Mouse (Mus musculus) myocyte (in vitro differentiated cells): ENCODE data around the gene Bbs9.

ENCODE experiments used
- MAX ChIP-seq: IDR thresholded peaks from one replicate; pipeline ENCODE4 v1.6.1; 2011; ENCODE audit warnings: low read depth, mild to moderate bottlenecking, control low read depth
- POLR2A ChIP-seq: IDR thresholded peaks from one replicate; pipeline ENCODE4 v1.6.1; 2011; ENCODE audit warnings: low read depth, mild to moderate bottlenecking, control low read depth, moderate library complexity; ENCODE audit not compliant: insufficient read length

DNA sequence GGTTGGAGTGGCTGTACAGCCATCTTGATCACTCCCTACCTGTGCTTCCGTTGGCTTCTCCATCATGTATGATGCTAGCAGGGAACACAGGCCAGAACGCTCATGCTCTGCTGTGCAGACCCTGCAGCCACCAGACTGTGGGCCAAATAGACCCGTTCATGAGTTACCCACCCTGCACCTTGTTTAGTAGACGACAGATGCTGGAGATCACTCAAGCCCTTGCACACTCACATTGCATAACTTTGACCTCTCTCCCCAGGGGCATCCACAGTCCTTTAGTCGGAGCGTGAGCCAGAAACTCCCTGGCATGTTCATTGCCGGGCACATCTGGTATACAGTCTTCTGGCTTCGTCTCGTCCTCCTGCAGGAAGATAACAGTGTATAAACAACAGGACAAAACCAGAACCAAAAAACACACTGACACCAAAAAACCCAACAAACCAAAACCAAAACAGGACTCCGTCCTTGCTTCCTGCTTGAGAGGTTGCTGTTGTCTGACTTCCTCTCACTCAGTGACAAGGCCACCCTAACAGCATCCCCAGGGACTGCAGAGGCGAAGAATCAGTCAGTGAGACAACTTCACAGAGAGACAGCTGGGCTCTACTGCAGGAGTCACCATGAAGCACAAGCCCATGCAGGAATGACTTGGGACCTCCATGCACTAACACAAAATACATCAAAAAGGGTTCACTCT is 18.2 kb upstream of the Bbs9 start:
- TF ChIP-seq POLR2A (no peak), MAX (no peak)
